Mouse (Mus musculus): ENCODE measurements around the gene Rnd1.

Gene Rnd1

GRCm38 (mm10) chr15:98677977-98678376 lies 716 bp upstream of the Rnd1 start:
- DNase-seq, result peak; percentile 46

GRCm38 (mm10) chr15:98676471-98676870 lies 790 bp downstream of the Rnd1 start:
- DNase-seq, result peak; percentile 76

DNA sequence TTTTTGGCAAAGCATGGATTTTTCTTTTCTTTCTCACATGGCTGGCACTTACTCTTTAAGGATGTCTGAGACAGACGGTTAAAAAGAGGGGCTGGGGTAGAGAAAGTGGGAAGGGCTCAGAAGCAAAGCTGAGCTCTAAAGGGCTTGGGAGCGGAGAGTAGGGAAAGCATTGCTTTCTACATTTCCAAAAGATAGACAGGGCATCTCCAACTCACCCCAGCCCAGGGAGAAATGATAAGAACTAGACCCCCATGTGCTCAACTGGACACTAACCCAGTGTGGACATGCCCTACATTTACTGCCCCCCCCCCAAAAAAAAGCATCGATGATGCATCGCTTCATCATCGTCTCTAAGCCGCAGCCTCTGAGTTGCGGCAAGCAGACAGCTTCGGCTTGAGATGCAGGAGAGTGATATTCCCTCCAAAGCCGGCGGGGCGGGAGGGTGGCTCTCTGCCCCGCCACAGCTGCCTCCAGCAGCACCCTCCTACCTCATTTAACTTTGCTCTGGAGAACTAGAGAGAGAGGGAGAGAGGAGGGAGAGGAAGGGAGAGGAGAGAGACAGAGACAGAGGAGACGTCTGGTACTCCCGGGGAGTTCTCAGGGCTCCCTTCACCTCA lies 1.5 kb downstream of the Rnd1 start:
- DNase-seq, result no peak

GRCm38 (mm10) chr15:98674994-98675545 lies 2.2 kb downstream of the Rnd1 start:
- no peak for DNase-seq

DNA sequence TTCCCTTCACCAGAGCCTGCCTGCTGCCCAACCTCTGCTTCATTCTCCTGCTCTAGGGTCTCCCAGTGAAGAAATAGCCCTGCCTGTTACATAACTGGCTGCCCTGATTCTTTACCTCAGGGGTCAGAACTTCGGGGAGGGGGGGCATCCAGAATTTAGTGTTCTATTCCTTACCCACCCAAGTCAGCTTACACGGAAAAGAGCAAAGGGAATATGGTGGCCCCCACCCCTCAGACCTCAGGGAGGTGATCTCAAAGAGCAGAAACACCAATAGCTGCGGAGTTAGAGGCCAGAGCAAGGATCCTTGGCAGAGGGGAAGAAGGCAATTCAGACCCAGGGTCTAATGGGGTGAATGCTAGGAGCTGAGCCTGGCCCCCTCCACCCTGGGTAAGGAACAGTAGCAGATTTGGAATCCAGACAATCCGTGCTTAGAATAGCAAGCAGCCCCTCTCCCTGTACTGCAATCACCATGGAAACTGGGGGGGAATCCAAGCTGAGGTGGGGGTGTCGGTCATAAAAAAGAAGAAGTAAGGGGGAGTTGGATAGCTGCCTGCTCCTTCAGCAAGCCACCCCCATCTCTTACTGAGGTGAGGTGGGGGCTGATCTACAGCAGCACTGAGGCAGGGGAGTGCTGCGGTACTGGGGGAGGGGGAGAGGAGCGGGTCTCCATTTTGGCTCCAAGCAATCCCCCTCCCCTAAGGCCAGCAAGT lies 2.8 kb downstream of the Rnd1 start:
- DNase-seq, result no peak

- no peak for DNase-seq
Observed at GRCm38 (mm10) chr15:98673732-98674131, 3.5 kb downstream of the Rnd1 start.

GRCm38 (mm10) chr15:98672592-98672991 lies 4.7 kb downstream of the Rnd1 start:
- DNase-seq, result no peak

DNA sequence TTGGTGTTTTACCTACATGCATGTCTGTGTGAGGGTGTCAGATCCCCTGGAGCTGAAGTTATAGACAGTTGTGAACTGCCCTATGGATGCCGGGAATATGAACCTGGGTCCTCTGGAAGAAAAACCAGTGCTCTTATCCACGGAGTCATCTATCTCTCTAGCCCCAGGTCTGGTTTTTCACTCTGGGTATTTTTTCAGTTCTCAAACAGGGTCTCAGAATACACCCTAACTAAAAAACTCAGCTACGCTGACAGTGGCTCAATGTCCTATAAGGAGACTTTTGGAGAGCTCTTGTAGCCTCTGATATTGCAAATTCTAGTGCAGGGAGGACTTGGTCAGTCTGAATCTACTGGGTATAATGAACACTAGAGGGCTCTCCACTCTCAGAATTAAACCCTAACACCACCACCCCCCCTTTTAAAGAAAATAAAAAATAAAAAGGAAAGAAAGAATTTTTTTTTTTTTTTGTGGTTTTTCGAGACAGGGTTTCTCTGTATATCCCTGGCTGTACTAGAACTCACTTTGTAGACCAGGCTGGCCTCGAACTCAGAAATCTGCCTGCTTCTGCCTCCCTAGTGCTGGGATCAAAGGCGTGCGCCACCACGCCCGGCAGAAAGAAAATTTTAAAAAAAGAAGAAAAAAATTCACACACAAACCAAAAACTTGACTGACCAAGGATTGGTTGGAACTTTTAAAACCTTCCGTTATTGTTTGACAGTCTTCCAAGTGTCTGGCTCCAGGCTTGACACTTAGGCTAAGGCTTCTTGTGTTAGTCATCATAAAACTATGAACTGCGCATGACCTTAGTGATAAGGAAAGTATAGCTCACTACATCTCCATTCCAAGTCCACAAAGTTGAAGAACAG lies 13.0 kb downstream of the Rnd1 start:
- no peak for DNase-seq

DNA sequence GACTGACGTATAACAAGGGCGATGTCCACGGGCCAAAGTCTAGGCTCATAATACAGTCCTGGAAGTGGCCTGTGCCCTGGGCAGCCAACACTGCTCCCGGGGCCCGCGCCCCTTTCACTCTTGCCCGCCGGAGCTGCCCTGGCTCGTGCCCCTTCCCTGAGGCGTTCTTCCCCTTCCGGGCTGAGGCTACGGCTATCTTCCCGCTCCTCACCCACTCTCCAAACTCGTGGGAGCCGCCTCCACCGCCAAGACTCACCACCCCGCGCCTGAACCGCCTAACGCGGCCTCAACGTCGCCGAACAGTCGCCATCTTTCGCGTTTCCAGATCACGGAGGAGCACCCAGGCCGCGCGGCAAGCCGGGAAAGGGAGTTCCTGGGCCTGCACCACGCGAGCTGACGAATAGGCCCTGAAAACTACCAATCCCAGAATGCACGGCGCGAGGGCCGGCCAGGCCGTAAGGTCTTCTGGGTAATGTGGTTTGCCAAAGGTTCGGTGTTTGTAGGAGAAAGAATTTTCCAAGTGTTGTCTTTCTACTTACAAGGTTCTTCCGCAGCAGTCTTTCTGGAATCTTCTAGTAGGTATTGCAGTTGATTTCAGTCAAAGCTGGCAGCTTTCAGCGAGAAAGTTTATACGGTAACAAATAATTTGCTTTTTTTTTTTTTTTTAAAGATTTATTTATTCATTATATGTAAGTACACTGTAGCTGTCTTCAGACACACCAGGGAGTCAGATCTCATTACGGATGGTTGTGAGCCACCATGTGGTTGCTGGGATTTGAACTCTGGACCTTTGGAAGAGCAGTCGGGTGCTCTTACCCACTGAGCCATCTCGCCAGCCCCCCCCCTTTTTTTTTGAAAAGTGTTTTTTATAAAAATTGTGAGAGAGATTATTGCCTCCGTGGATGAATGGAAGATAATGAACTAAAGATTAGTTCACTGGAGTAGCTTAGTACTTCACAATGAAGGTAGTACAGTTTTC lies 14.4 kb downstream of the Rnd1 start, which contains the start of gene Ddx23:
Gene Ddx23 (minus strand): TSS at position 328 of the 979 bp plus-strand sequence.
- peak; percentile 95 for DNase-seq

DNA sequence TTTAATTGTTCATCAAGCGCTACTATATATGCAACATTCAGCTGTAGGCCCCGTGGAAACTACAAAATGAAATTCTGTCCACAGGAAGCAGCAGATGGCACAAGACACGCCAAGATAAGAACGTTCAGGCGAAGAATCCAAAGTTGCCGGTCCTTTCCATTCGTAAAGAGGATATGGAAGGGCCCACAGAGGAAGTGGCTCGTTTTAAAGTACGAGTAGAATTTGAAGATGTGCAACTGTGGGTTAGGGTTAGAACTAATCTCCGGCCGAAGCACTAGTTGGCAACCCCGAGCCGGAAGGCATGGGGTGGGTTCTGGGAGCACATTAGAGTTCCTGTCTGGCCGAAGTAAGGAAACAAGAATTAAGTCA lies 15.1 kb downstream of the Rnd1 start:
- DNase-seq, result no peak

- no peak for DNase-seq
Observed at GRCm38 (mm10) chr15:98656982-98657751, 20.1 kb downstream of the Rnd1 start.

DNA sequence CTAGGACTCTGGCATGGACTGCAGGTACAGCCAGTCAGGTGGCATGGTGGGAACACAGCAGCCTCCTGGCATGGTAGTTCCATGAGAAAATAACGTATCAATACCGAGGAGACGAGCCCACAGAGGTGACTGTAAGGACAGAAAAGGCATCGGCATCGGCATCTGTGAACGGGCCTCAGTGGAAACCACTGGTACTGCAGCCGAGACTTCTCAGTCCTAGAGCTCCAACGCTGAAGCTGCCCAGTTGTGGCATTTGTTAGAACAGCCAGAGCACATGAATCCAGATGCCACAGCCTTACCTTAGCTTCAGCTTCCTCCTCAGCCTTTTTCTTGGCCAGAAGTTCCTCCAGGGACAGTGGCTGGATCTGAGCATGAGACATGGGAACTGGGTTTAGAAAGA lies 25.1 kb downstream of the Rnd1 start:
- no peak for DNase-seq

DNA sequence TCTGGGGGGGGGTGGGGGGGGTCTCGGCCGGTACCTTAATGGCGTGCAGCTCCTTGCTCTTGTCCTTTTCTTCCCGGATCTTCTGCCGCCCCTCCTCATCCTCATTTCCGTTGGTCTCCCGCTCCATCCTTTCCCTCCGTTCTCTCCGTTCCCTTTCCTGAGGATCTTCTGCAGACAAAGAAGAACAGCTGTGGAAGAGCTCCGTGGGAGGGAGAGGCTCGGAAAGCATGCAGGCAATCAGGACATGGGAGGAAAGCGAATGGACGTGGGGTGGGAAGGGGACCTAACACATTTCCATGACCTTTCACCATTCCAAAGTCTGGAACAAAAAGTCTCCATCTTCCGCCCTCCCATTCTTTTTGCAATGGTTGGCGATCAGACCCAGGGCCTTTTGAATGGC lies 25.8 kb downstream of the Rnd1 start:
- DNase-seq, result no peak

- no peak for DNase-seq
Observed at GRCm38 (mm10) chr15:98648071-98648470, 29.2 kb downstream of the Rnd1 start.

GRCm38 (mm10) chr15:98647308-98647707 lies 30.0 kb downstream of the Rnd1 start:
- no peak for DNase-seq

GRCm38 (mm10) chr15:98646737-98647136 lies 30.5 kb downstream of the Rnd1 start:
- no peak for DNase-seq

DNA sequence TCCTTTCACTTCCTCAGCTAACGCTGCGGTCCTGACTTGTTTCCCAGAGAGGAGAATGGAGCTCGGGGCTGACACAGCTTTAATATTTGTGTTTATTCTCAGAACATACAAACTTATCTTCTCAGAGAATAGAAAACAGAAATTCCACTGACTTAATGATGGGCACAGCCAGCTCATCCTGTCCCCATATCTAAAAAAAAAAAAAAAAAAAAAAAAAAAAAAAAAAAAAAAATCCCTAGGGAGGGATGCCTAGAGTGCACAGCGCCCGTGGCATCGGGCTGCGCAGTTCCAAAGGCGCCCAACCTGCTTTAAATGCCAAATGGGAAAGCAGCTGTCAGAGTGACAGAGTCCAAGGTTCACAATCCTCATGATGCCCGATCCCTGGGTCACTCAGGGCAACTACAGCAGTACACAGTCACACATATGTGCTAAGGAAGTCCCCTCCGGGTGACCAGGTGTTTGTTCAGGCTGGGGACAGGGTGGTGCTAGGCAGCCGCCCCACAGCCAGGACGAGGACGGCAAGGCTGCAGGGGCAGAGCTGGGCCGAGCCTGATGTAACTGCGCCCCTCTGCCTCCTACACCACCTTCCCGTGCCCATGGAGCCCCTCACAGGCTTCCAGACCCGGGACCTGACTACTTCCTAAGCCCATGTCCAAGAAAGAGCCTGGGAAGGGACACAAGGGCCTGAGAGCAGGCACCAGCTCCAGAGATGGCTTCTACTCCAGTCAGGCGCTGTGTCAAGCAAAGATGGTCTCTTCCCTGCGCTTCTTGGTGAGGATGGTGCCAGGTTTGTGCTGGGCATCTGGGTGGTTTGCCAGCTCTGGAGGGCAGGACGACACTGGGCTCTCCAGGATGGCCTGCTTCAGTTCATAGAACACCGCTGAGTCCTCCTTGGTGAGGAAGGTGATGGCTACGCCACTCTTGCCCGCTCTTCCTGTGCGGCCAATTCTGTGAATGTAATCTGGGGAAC lies 31.9 kb downstream of the Rnd1 start:
- DNase-seq, result no peak

- no peak for DNase-seq
Observed at GRCm38 (mm10) chr15:98644406-98644805, 32.9 kb downstream of the Rnd1 start.

- DNase-seq, result no peak
Observed at GRCm38 (mm10) chr15:98640157-98640556, 37.1 kb downstream of the Rnd1 start.

GRCm38 (mm10) chr15:98637155-98637554 lies 40.1 kb downstream of the Rnd1 start:
- DNase-seq, result no peak
